Mouse (Mus musculus) CH12.LX (cell line): Measurements from ENCODE around the gene Rab19.

Experiments
- CHD2 ChIP-seq: IDR thresholded peaks from 2 replicates; pipeline ENCODE4 v1.6.1; 2011; ENCODE audit warnings: low read length, improper control_type of control experiment
- CTCF ChIP-seq, 2 experiments: IDR thresholded peaks in 1 of 2; conservative IDR thresholded peaks in 1 of 2; 2 replicates each; pipeline ENCODE4 v1.5.1; 2011 to 2012; ENCODE audit warnings: low read depth in 2 of 2, low read length in 2 of 2, improper control_type of control experiment in 1 of 2, inconsistent platforms in 1 of 2, mild to moderate bottlenecking in 1 of 2, moderate library complexity in 1 of 2
- EP300 ChIP-seq: IDR thresholded peaks from 2 replicates; pipeline ENCODE4 v1.6.1; 2011; ENCODE audit warnings: low read length, improper control_type of control experiment
- POLR2A ChIP-seq: IDR thresholded peaks from 2 replicates; pipeline ENCODE4 v1.6.1; 2011; ENCODE audit warnings: low read depth, mild to moderate bottlenecking, improper control_type of control experiment, low read length
- RCOR1 ChIP-seq: conservative IDR thresholded peaks from 2 replicates; pipeline ENCODE4 v1.6.1; 2012; ENCODE audit warnings: low read depth, mild to moderate bottlenecking, inconsistent platforms, low read length, improper control_type of control experiment
- TCF12 ChIP-seq: IDR thresholded peaks from 2 replicates; pipeline ENCODE4 v1.6.1; 2014; ENCODE audit warnings: low read depth, mild to moderate bottlenecking, inconsistent platforms, low read length, improper control_type of control experiment

GRCm38 (mm10) chr6:39419386-39419850 is 38.4 kb downstream of the Rab19 start:
- TF ChIP-seq EP300 (no peak), POLR2A (no peak), TCF12 (no peak), RCOR1 (no peak), CTCF (conservative IDR thresholded peaks at IDR 0.05 in 1 of 2, IDR thresholded peaks at IDR 0.05 in 1 of 2; ENCODE audit: low read depth in 2 of 2, low read length in 2 of 2) (no peak), CHD2 (no peak)
